Mouse (Mus musculus) heart, postnatal 36 days (tissue): ENCODE measurements around the gene Olfr347. TPM values are rescaled to one million over a fixed set of nuclear protein-coding genes. Genes with fewer than 3 reads are reported as not detected.

Source experiments
- DNase-seq, 2 experiments: peaks; one replicate each; pipeline ENCODE4 v3.0.0; 2021 to 2022
- intact Hi-C: fragments of 180-260 bp; cut with DNase I; formaldehyde crosslinking; loops from one replicate; pipeline ENCODE4 v1.15.1; 2025
- total RNA-seq, 2 experiments: library from RNA; stranded (reverse); gene quantifications; 2 replicates each; pipeline ENCODE4 v1.2.3; 2021

Olfr347 gene
- total RNA-seq: not detected

GRCm38 (mm10) chr2:36731602-36732001, at the start of gene Olfr347:
Olfr347 (plus strand) TSS chr2:36731902.
- no peak for DNase-seq
- intact Hi-C loops: no loop called here

GRCm38 (mm10) chr2:36685488-36685887, 46.2 kb upstream of the Olfr347 start, which contains the start of gene Olfr346:
Olfr346 (plus strand) TSS chr2:36685788.
- intact Hi-C loops: no loop called here
- no peak for DNase-seq

GRCm38 (mm10) chr2:36736226-36736625, 4.5 kb downstream of the Olfr347 start:
- intact Hi-C loops: no loop called here
- DNase-seq: no peak

- no peak for DNase-seq
- intact Hi-C loops: no loop called here
Measured at GRCm38 (mm10) chr2:36783976-36784375, 52.3 kb downstream of the Olfr347 start, which contains the start of gene Olfr348. Olfr348 (plus strand) TSS chr2:36784276.

Other genes with a start within 250 kb of the Olfr347 start
- gene Olfr341, start 249.4 kb upstream of the Olfr347 start, total RNA-seq: not detected
- gene Olfr342, start 206.9 kb upstream of the Olfr347 start, total RNA-seq: not detected
- gene Olfr344, start 165.2 kb upstream of the Olfr347 start, total RNA-seq: not detected
- not detected for gene Olfr345, start 91.9 kb upstream of the Olfr347 start, total RNA-seq
- not detected for gene Olfr346, start 46.1 kb upstream of the Olfr347 start, total RNA-seq
- not detected for gene Olfr348, start 52.4 kb downstream of the Olfr347 start, total RNA-seq
- gene Olfr50, start 58.6 kb downstream of the Olfr347 start, total RNA-seq: not detected
- gene Olfr3, start 85.1 kb downstream of the Olfr347 start, total RNA-seq: not detected
- not detected for gene Olfr350, start 114.4 kb downstream of the Olfr347 start, total RNA-seq
- not detected for gene Olfr351, start 130.8 kb downstream of the Olfr347 start, total RNA-seq
- gene Olfr352, start 136.6 kb downstream of the Olfr347 start, total RNA-seq: not detected
- not detected for gene Olfr353, start 161.0 kb downstream of the Olfr347 start, total RNA-seq
- not detected for gene Olfr354, start 173.8 kb downstream of the Olfr347 start, total RNA-seq
- not detected for gene Olfr355, start 197.0 kb downstream of the Olfr347 start, total RNA-seq
- not detected for gene Olfr356, start 205.2 kb downstream of the Olfr347 start, total RNA-seq